Mouse (Mus musculus): ENCODE results near the gene Cfap69.

DNA sequence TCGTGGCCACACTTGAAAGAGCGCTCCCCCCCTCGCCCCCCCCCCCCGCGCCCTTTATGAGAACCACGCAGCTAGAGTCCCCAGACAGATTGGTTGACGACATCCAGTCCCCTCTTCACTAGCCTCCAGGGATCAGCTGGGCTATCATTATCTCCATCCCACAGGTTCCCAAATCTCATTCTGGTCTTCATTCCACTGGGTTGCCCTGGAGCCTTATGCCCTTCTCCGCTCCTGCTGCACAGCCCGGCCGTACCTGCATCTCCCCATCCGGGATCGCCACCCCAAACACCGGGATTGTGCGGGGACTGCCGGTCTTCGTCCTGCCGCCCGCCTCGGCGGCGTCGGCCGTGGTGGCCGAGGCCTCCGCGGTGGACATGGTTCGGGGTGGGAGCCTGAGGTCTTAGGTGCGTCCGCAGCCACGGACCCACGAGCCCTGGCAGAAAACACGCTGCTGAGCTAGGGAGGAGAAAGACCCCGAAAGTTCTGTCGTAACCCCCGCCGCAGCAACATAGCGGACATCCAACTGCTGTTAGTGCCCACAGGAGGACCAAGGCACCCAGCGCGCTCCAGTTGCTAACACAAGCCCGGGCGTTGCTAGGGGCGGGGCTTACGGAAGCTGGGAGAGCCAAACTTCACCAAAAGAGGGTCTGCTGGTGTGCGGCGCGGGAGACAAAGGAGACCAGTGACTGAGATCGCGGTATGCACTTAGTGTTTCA is at the start of gene Cfap69:
- TF ChIP-seq CTCF (IDR thresholded peaks at IDR 0.05) (no peak), EP300 (IDR thresholded peaks at IDR 0.05) (no peak)

Measured in lung, postnatal 0 days (tissue).